Mouse (Mus musculus) heart, postnatal 0 days (tissue): Measurements from ENCODE around the gene Ift20.

Source experiments
- CTCF ChIP-seq: IDR thresholded peaks from 2 replicates; pipeline ENCODE4 v1.5.1; 2016; ENCODE audit warnings: antibody characterized with exemption, control low read depth, low read depth
- EP300 ChIP-seq: IDR thresholded peaks from 2 replicates; pipeline ENCODE4 v1.6.1; 2016; ENCODE audit warnings: antibody characterized with exemption, low read depth

- TF ChIP-seq CTCF: no peak
- no peak for TF ChIP-seq EP300
Observed at GRCm38 (mm10) chr11:78528714-78529113, 7.4 kb upstream of the Ift20 start.
